Mouse (Mus musculus): Measurements from ENCODE around the gene Olfml2b. TPM values are rescaled to one million over a fixed set of nuclear protein-coding genes. Genes with fewer than 3 reads are reported as not detected.

Olfml2b gene
- total RNA-seq, 2 experiments from 2014 or later: 9.8 to 13.1 TPM

DNA sequence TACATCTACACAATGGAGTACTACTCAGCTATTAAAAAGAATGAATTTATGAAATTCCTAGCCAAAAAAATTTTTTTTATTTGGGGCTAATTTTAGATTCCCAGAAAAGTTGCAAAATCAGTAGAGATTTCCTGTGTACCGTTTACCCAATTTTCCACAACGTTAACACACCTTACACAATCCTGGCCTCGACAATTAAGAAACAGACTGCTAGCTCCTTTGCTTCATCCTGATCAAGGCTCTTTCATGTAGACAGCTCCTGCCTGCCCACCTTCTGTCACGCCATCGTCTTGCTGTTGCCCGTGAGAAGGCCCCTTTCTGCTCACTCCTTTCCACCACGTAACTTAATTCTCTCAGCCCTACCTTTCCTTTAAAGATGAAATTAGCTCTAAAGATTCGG is 45.4 kb downstream of the Olfml2b start:
- DNase-seq (ENCODE audit: low spot score): no peak
- intact Hi-C loops (cut with DNase I): no loop called here

DNA sequence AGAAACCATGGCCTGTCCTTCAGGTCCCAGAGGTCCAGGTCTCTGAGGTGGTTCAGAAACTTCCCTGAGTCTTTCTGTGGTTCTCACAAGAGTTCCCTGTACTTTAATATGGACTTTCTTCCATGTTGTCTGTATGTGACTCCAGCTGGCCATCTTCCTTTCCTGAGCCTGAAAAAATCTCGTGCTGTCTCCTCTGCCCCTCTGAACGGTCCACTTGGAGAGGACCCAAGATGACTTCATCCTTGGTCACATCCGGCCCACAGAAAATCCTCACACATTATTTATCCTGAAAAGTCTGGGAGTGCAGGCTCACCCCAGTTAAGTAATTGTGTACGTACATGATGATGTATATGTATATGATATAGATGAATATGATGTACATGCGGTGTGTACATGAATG is 47.0 kb downstream of the Olfml2b start:
- intact Hi-C loops (cut with DNase I): no loop called here
- no peak for DNase-seq (ENCODE audit: low spot score)

DNA sequence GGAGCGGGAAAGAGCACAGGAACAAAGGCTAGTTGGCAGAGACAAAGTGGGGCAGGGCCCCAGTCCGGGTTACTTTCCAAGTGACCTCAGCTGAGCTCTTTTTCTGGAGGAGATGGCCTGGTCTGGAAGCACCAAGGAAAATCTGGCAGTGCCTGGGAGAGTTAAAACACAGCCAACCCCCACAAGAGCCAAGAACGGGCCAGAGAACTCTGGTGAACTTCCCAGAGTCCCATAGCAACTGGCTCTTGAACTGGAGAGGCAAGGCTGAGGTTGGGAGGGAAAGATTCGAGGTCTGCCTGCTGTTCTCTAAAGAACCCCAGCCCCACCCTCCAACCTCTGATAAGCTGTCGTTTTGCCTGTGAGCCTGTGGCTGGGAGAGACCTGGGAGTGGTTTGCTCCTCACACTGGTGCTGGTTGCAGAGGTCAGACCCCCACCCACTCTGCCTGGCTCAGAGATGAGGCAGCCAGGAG is 50.5 kb downstream of the Olfml2b start:
- intact Hi-C loops (cut with DNase I): no loop called here
- peak; percentile 77 for DNase-seq (ENCODE audit: low spot score)

DNA sequence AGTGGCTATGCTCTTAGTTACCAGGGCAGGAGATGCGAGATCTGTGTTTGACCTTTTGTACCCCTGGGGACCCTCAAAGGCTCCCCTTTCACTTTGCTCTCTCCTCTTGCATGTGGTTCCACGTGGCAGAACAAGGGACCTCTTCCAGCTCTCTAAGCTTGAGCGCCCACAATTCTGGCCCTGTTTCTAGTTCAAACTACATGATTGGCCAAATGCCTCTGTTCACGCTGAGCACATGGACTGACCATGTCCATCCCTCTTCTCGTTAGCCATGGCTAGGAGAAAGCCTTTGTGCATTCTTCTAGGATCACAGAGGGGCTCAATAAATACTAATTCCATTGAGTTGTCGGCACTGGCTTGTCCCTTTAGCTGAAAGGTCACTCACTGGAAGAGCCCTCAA is 51.0 kb downstream of the Olfml2b start:
- no peak for DNase-seq (ENCODE audit: low spot score)
- intact Hi-C loops (cut with DNase I): no loop called here

DNA sequence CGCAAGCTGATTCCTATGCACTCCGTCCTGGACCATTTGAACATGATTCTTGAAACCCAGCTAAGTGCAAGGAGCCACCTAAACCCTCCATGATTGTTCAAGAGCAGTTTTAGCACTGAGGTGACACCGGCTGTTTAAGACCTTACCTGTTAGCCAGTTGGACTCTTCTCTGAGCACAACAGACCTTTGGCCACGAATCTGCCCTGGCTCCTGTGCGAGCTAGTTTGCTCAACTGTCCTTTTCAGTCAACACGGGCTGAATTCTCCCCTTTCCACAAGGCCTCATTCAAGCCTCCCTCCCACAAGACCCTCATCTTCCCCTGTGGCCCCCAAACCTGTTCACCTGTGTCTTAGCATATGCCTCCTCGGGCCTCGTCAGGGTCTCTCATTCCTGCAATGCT is 52.7 kb downstream of the Olfml2b start:
- intact Hi-C loops (cut with DNase I): no loop called here
- no peak for DNase-seq (ENCODE audit: low spot score)

DNA sequence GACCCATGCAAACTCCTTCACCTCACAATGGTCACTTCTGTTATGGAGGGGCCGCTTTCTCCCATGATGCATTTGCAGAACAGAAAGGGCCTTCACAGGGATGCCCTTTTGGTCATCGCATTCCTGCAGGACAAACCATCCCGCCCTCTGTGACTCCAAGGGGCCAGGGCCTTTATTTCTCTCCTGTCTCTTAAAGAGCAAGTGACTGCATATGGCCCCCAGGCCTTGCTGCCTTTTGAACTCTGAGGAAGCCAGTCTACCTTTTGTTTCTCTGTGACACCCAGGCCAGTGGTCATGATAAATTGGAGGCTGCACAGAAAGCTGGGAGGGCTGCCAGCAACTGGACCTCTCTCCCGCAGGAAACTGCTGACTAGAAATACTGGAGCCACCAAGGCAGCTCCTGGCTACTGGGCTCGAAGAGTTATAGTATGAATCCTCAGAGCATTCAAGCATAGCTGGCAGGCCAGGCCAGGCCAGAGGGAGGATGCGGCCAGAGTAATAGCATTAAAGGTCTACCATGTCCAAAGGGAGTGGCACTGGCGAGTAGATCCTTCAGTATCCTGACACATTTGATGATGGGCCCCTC is 53.5 kb downstream of the Olfml2b start:
- no peak for DNase-seq (ENCODE audit: low spot score)
- intact Hi-C loops (cut with DNase I): no loop called here

DNA sequence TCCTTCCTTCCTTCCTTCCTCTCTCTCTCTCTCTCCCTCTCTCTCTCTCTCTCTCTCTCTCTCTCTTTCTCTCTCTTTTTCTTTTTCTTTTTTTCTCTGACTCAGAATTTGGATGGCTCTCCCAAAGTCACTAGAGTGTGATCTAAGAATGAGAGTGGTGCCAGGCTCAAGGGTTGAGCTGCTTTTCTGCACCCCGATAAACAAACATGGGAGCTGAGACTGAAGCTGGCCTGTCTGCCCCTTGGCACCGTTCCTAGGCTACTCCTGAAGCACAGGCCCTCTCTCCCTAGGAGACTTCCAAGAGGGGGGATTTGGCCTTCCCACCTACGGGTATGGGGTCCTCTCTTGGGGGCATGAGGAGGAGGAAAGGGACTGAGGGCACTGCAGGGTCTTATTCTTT is 54.4 kb downstream of the Olfml2b start:
- DNase-seq (ENCODE audit: low spot score): no peak
- intact Hi-C loops (cut with DNase I): no loop called here

DNA sequence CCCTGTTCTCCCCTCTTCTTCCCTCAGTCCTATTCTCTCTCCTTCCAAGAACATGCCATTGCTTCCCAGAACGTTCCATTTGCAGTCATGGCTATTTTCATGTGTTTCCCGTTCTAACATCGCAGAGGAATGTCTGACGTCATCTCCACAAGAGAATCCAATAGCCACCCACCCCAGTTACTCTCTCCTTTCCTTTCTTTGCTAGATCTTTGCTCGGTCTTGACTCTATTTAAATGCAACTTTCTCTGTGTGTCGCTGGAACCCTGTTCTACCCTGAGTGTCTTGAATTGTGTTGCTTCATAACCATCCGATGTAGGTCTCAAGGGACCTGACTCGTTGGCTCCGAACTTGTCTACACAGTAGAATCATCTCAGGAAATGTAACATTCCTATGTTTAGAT is 55.2 kb downstream of the Olfml2b start:
- intact Hi-C loops (cut with DNase I): no loop called here
- DNase-seq (ENCODE audit: low spot score): no peak

DNA sequence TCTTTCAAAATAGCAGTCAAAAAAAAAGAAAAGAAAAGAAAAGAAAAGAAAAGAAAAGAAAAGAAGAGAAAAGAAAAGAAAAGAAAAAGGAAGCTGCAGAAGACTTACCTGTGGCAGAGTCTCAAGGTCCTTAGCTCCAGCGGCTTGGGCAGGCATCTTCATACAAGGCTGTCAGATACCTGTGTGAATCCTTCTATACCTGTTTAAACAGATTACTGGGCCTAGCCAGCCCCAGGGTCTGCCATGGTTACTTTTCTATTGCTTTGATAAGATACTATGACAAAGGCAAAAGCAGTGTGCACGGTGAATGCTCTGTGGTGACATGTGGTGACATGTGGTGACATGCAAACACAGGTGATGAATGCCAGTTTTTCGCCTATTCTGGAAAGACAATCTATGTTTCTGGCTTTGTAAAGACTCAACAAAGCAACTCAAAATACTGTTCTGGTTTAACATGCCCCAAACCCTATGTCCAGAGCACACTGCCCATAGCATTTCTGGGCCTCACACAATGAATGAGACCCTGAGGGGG is 56.2 kb downstream of the Olfml2b start:
- intact Hi-C loops (cut with DNase I): no loop called here
- DNase-seq (ENCODE audit: low spot score): no peak

DNA sequence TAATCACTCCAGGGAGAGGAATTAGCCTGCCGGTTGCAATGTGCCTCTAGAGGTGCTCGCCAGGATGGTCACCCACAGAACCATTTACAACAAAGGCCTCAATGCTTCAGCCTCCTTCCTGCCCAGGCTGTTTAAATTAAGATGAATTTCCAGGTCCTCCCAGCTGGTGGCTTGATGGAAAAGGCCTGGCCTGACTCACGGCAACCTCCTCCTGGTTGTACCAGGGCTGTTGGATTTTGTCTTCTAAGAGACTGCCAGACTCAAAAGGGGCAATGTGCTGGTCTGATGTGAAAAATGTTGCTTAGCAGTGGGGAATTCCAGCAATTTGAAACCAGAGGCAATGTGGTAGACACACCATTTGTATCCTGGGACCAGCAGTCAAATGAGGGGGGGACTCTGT is 56.8 kb downstream of the Olfml2b start:
- no peak for DNase-seq (ENCODE audit: low spot score)
- intact Hi-C loops (cut with DNase I): no loop called here

DNA sequence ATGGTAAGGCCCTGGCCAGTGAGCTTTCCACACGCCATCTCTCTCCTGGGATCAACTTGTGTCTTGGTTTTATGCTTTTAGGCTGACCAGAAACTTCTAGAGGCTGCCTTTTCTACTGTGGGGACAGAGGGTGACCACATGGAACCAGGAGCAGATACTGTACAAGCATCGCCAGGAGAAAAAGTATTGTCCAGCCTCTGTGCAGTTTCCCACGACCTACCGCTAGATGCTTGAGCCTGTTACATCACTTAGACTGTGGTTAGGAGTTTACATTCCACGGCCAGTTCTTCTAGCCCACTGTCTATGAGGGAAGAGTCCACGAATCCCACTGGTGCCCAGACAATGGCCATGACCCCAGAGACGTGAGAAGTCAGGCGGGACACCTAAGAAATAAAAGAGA is 57.2 kb downstream of the Olfml2b start:
- intact Hi-C loops (cut with DNase I): no loop called here
- DNase-seq (ENCODE audit: low spot score): no peak

DNA sequence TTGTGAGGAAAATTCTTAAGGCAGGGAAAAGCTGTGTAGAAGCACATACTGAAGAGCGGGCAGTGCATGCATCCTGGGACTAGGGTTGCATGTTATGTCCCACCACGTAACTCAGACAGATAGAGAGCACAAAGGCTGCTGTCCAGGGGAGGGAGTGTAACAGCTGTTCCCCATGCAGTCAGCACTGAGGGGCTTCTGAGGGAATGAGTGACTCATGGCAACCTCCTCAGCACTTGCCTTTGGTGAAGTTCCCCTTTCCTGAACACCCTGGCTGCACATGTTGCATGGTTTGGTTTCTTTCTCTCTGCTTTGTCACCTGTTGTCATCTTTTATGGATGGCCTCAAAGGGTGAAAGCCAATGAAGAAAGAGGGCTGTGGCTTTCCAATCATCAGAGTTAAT is 57.9 kb downstream of the Olfml2b start:
- no peak for DNase-seq (ENCODE audit: low spot score)
- intact Hi-C loops (cut with DNase I): no loop called here

DNA sequence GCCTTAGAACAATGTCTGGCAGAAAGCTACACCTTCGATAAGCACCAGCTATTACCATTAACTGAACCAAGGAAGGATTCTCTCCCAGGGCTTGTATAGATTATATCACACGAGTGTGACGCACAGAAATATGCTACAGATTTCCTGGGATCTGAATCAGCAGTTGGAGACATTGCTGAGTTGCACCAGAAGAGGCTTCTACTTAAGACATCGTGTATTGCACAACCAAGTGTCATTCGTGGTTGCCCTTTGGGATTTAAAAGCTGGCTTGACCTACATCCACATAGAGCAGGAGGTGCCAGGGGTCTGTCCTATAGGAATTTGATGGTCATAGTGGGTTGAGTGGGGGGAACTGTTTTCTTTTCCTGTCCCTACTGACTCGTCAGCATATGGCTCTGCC is 58.6 kb downstream of the Olfml2b start:
- no peak for DNase-seq (ENCODE audit: low spot score)
- intact Hi-C loops (cut with DNase I): no loop called here

DNA sequence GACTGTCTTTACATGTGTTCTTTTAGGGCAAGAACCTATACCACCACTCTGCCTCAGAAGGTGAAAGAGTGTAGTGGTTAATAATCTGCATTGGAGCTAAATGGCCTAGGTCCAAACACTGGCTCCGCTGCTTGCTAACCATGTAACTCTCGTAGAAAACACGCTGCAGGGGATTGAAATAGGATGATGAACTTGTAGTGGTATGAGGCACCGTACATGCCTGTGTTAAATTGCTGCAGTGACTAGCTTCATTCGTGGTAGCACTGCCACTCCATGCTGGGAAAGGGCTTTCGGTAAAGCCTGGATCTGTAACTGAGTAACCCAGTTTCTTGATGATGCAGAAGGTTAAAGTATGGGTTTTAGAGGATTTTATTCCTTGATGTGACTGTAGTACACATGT is 59.8 kb downstream of the Olfml2b start:
- DNase-seq (ENCODE audit: low spot score): no peak
- intact Hi-C loops (cut with DNase I): no loop called here

DNA sequence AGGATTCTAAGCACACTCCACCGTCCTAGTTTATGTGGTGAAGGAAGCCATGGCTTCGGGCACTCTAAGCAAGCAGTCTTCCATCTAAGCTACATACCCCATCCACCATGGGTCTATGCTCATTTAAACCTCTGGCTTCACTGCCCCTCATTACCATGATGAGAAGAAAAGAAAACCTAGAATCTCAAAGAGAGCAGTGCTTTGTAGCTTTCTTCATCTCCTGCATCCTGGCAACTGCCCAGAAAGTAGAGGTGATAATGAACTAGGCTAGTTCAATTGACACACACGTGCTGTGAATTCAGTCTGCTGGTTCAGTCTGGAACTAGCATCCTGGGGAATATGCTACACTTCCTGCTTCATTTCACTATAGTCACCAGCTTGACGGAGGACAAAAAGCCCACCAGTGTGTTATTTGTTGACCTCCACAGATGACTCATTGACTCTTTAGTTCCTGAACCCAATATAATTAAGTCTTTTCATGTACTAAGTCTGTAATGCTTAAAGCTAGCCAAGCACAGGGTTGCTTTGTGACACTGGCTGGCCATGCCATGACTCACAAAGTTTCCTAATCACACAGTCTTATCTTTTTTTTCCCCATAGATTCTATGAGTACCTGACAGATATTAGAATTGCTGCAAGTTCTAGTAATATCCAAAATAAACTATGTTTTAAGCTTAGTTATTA is 60.7 kb downstream of the Olfml2b start:
- intact Hi-C loops (cut with DNase I): no loop called here
- no peak for DNase-seq (ENCODE audit: low spot score)

DNA sequence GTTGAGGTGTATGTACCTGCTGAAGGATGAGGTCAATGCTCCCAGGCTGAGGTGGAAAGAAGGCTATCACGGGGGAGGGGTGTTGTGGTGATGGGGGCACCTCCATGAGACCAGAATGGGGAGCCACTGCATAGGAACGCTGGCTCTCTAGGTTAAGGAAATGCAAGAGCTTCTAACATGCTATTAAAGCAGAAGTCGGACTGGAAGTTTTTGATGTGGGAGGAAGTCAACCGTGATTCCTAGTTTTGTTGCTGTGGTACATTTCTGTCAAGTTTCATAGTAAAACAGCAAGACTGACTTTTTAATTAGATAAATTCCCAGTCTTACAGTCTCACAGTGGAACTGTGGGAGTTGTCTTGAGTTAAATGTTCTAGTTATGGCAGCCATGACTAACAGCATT is 61.7 kb downstream of the Olfml2b start:
- intact Hi-C loops (cut with DNase I): no loop called here
- no peak for DNase-seq (ENCODE audit: low spot score)

DNA sequence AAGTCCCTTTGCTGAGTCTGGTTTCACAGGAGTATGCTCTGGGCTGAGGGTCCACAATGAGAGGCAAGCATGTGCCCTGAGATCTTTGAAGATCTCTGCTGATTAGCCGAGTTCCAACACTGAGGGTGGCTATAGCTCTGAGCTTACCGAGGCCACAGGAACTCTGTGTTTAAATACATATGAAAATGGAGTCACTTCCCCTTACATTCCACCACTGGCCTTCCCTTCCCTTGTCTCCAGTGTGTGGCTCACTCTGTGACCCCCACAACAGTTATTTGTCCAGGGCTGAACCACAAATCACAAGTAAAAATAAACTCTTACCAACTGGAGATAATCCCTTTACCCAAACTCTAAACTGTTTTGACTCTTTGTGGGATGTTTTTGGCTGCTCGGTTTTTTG is 64.7 kb downstream of the Olfml2b start:
- no peak for DNase-seq (ENCODE audit: low spot score)
- intact Hi-C loops (cut with DNase I): no loop called here

DNA sequence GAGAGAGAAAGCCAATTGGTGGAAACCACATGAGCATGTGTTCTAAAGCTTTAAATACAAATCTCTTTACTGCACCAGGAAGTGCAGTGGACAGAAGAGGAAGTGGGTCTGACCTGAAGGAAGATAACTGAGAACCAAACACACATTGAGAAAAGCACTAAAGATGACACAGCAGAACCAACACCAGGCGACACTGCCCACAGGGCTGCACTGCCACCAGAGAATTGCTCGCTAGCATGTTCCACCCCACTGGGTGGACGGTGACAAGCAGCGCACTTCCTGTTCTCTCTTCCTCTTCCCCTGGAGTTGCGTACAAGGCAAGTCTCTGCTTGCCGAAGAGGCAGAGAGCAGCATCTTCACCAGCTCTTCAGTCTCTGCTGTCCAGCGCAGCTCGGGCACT is 65.1 kb downstream of the Olfml2b start:
- DNase-seq (ENCODE audit: low spot score): peak; percentile 30
- intact Hi-C loops (cut with DNase I): no loop called here

DNA sequence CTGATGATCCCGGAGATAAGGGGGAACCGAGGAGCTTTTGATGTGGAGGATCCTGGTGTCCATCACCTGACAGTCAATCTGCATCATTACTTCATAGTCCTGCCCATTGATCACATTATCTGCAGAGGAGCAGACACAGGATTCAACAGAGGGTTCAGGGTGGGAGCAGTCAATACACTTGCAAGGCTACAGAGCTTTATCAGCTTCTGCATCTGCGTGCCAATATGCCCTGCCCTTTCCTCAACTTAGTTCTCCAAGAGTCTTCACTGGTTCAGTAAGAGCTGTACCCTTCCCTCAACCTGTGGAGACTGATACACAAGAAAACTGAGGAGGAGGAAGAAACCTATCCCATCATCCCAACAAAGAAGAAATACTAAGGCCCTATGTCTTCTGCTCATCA is 65.6 kb downstream of the Olfml2b start:
- intact Hi-C loops (cut with DNase I): no loop called here
- no peak for DNase-seq (ENCODE audit: low spot score)

DNA sequence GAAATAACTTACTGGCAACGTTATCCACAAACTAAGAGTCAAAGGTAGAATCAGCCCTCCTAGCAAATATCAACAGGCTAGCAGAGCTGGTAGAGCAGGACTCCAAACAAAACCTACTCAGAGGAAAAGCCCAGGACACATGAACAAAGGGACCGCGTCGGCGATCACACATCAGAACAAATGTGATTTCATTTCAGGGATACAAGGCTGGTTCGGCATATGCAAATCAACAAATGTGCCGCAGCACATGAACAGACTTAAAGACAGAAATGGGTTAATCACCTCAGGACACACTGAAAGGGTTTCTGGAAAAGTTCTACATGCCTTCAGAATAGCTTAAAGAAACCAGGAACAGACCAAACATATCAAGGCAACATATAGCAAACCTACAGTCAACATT is 67.4 kb downstream of the Olfml2b start:
- no peak for DNase-seq (ENCODE audit: low spot score)
- intact Hi-C loops (cut with DNase I): no loop called here

DNA sequence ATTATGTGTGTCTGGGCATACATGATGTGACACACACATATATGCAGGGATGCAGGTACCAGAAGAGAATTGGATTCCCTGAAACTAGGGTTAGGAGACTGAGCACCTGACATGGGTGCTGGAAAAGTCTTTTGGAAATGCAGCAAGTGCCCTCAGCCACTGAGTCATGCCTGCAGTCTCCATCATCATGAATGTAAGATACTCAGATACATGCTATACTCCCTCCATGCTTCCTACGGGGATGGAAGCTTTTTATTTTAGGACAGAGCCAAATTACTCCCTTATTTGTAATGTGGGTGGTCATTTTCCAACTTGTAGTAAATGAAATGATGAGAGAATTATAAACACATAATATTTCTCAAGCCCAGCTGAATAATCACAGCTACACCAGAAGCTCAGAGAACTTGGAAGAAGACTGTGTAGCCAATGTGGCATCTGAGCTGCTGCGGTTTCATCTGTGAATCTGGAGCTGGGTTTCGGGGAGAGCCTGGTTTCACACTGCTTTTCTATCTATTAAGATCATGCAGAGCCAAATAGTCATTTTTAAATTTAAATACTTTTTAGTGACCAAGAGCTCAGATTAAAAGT is 73.0 kb downstream of the Olfml2b start:
- intact Hi-C loops (cut with DNase I): no loop called here
- DNase-seq (ENCODE audit: low spot score): no peak

Measured in heart, postnatal 25 days (tissue).